Mouse (Mus musculus): ENCODE data around the gene Ifi205. TPM values are rescaled to one million over a fixed set of nuclear protein-coding genes. Genes with fewer than 3 reads are reported as not detected.
A peak's percentile ranks its signal among the peaks of the same experiment; 100 is the strongest.

The Ifi205 gene
- total RNA-seq, 1 experiment from 2014 or later: 3.5 TPM

GRCm38 (mm10) chr1:173977622-173978021 lies 54.0 kb downstream of the Ifi205 start:
- ATAC-seq (replicated peaks; ENCODE audit: low read depth, poor library complexity, severe bottlenecking): peak; percentile 99

- ATAC-seq (replicated peaks; ENCODE audit: low read depth, poor library complexity, severe bottlenecking): no peak
Measured at GRCm38 (mm10) chr1:173973111-173973510, 58.5 kb downstream of the Ifi205 start.

Other genes with a start within 250 kb of the Ifi205 start
- 2.5 and 4.8 TPM in 2 replicates for gene Ifi211, start 118.8 kb downstream of the Ifi205 start, total RNA-seq (2017)
- 122 and 152 TPM in 2 replicates for gene Mndal, start 89.3 kb downstream of the Ifi205 start, total RNA-seq (2017)
- 81.0 and 93.4 TPM in 2 replicates for gene Ifi203, start 89.1 kb downstream of the Ifi205 start, total RNA-seq (2017)
- gene Ifi202b, start 49.1 kb downstream of the Ifi205 start, total RNA-seq (2017): not detected in 2 replicates
- gene Olfr433, start 8.9 kb upstream of the Ifi205 start, total RNA-seq (2017): 0.05 TPM in 1 of 2 replicates, not detected in the other
- gene Olfr432, start 17.4 kb upstream of the Ifi205 start, total RNA-seq (2017): not detected in 2 replicates
- not detected in 2 replicates for gene Olfr430, start 34.8 kb upstream of the Ifi205 start, total RNA-seq (2017)
- gene Olfr429, start 52.5 kb upstream of the Ifi205 start, total RNA-seq (2017): not detected in 2 replicates
- not detected in 2 replicates for gene Olfr427, start 65.1 kb upstream of the Ifi205 start, total RNA-seq (2017)
- not detected in 2 replicates for gene Olfr231, start 89.4 kb upstream of the Ifi205 start, total RNA-seq (2017)
- gene Olfr424, start 99.7 kb upstream of the Ifi205 start, total RNA-seq (2017): not detected in 2 replicates
- 0.09 TPM in 1 of 2 replicates, not detected in the other for gene Olfr420, start 123.8 kb upstream of the Ifi205 start, total RNA-seq (2017)
- 24.7 and 29.6 TPM in 2 replicates for gene Spta1, start 141.0 kb upstream of the Ifi205 start, total RNA-seq (2017)
- gene Olfr419, start 220.3 kb upstream of the Ifi205 start, total RNA-seq (2017): 1.2 TPM in 1 of 2 replicates, not detected in the other